Mouse (Mus musculus): ENCODE data around the gene Kif3c.
"Not testable (repeated sequence)": the region's sequence is repeated elsewhere in the genome, so short reads cannot be mapped to it uniquely, and the experiment has no call there.

DNA sequence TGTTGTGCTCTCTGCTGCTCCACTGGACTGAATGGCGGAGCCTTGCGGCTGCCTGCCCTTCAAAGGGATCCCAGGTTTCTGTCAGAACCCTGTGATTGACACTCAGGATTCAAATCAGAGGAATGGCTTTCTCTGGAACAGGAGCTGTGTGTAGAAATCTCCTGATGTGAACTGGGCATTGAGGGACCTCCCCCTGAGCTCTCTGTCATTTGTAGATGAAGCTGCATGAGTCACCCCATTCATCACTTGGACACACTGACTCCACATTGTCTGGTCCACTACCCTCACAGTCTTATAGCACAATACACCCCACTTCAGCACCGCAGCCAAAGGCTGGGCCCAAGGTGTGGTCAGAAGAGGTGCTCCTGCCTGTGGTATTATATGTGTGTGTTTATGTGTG is 40.7 kb downstream of the Kif3c start:
- not testable (repeated sequence) for TF ChIP-seq EP300 (optimal IDR thresholded peaks at IDR 0.05); CTCF (IDR thresholded peaks at IDR 0.05; ENCODE audit: low read depth)
